Mouse (Mus musculus): Measurements from ENCODE around the gene Nell1. TPM values are rescaled to one million over a fixed set of nuclear protein-coding genes. Genes with fewer than 3 reads are reported as not detected.

Nell1 gene
- polyA plus RNA-seq, 2 experiments, result 0.08 TPM; not detected in 1

DNA sequence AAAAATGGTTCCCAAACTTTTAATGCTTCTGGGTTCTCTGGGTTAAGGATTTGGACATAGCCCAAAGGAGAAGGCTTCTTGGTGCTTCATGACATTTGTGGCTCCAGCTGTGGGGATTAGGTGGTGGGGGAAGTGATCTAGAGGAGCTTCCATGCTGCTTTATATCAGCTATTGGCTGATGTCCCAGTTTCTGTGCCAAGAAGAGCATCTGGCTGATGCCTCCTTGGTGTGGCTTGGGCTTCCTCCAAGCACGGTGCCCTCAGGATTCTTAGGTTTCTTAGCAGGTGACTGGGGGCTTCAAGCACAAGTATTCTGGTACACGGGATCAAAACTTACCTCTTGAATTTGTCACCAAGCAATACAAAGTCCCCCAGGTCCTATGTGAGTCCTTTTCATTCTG is 132.6 kb downstream of the Nell1 start:
- TF ChIP-seq EP300 (IDR thresholded peaks at IDR 0.05; ENCODE audit: low read depth) (no peak), CTCF (IDR thresholded peaks at IDR 0.05; ENCODE audit: low read depth) (no peak)
- no peak for DNase-seq (ENCODE audit: low read depth in 3 of 3, low spot score in 3 of 3)
- WGBS (ENCODE audit: insufficient replicate concordance), result 50% methylated on average over 2 of the region's 2 CpGs

DNA sequence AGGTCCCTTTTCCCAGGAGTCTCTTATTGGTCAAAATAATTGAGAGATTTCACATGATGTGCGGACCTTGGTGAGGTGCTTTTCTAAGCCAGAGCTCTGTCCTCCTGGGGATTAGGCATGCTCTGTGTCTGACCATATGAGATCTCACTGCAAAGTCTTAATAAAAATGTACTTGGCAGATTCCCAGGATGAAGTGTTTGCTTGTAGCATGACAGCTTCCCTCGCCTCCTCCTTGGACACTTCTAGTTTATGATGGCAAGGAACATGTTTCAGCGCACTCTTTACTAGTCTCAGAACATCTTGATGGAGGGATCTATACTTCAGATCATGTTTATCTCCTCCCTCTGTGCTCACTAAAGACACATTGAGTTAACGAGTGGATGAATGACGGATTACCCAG is 143.7 kb downstream of the Nell1 start:
- no peak for DNase-seq (ENCODE audit: low read depth in 3 of 3, low spot score in 3 of 3)
- 62% methylated on average over 5 of the region's 5 CpGs for WGBS (ENCODE audit: insufficient replicate concordance)
- no peaks in the 10 kb centered on the region for H3K9me3 ChIP-seq (ENCODE audit: control insufficient read depth, low read length)
- no peak overlapping the region for H3K9ac ChIP-seq (replicated peaks)
- H3K4me2 ChIP-seq (ENCODE audit: low read depth), result no peak overlapping the region
- no peaks in the 10 kb centered on the region for H3K4me1 ChIP-seq (replicated peaks; ENCODE audit: control insufficient read depth in 2 of 2, insufficient read depth in 2 of 2, low read length in 1 of 2)
- no peak for TF ChIP-seq EP300 (IDR thresholded peaks at IDR 0.05; ENCODE audit: low read depth)
- TF ChIP-seq CTCF (IDR thresholded peaks at IDR 0.05; ENCODE audit: low read depth), result no peak
- no peaks in the 10 kb centered on the region for H3K27me3 ChIP-seq (ENCODE audit: control insufficient read depth, insufficient read depth, low read length)
- no peak overlapping the region for H3K27ac ChIP-seq
- H3K4me3 ChIP-seq (ENCODE audit: insufficient read depth in 1 of 2, low read depth in 2 of 2, low read length in 2 of 2), result no peak overlapping the region
- H3K36me3 ChIP-seq (replicated peaks; ENCODE audit: control insufficient read depth, insufficient read depth, low read depth), result no peaks in the 10 kb centered on the region
- no peak for ATAC-seq (ENCODE audit: insufficient read depth)

More for the DNA sequence above, 132.6 kb downstream of the Nell1 start:
- Histone ChIP-seq H3K4me1 (replicated peaks; ENCODE audit: control insufficient read depth in 2 of 2, insufficient read depth in 2 of 2, low read length in 1 of 2) (0 out of 4 replicates have a peak, but pooled peaks cover 0 to 3% of the 10 kb centered on the region in 2 experiments), H3K9me3 (ENCODE audit: control insufficient read depth, low read length) (no peaks in the 10 kb centered on the region), H3K4me2 (ENCODE audit: low read depth) (no peak overlapping the region), H3K36me3 (replicated peaks; ENCODE audit: control insufficient read depth, insufficient read depth, low read depth) (no peaks in the 10 kb centered on the region), H3K27me3 (ENCODE audit: control insufficient read depth, insufficient read depth, low read length) (no peaks in the 10 kb centered on the region), H3K4me3 (ENCODE audit: insufficient read depth in 1 of 2, low read depth in 2 of 2, low read length in 2 of 2) (no peak overlapping the region), H3K27ac (no peak overlapping the region), H3K9ac (replicated peaks) (no peak overlapping the region)
- ATAC-seq (ENCODE audit: insufficient read depth), result no peak

DNA sequence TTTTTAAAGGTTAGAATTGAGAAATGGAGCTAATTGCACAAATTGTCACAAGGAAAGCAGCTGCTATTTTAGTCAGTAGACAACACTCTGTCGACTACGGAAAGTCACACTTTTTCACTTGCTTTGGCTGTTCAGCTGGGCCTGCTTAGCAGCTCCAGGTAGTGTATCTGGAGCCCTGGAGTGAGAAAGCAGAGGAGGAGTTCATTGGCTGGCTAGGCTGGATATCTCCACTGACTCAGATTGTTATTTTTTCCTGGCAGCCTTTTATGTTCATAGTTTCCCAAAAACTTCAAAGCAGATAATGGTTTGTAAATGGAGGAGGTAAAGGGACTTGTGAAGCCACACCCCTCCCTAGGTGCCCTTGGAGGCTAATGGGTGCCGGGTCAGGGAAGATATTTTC is 163.0 kb downstream of the Nell1 start:
- H3K27ac ChIP-seq, result no peak overlapping the region
- H3K9me3 ChIP-seq (ENCODE audit: control insufficient read depth, low read length), result no peaks in the 10 kb centered on the region
- H3K4me2 ChIP-seq (ENCODE audit: low read depth), result no peak overlapping the region
- DNase-seq (ENCODE audit: low read depth in 3 of 3, low spot score in 3 of 3), result no peak
- WGBS (ENCODE audit: insufficient replicate concordance), result 65% methylated on average over 3 of the region's 3 CpGs
- H3K9ac ChIP-seq (replicated peaks), result no peak overlapping the region
- no peak overlapping the region for H3K4me3 ChIP-seq (ENCODE audit: insufficient read depth in 1 of 2, low read depth in 2 of 2, low read length in 2 of 2)
- H3K4me1 ChIP-seq (replicated peaks; ENCODE audit: control insufficient read depth in 2 of 2, insufficient read depth in 2 of 2, low read length in 1 of 2), result no peaks in the 10 kb centered on the region
- H3K36me3 ChIP-seq (replicated peaks; ENCODE audit: control insufficient read depth, insufficient read depth, low read depth), result no peaks in the 10 kb centered on the region
- no peak for TF ChIP-seq CTCF (IDR thresholded peaks at IDR 0.05; ENCODE audit: low read depth)
- no peak for TF ChIP-seq EP300 (IDR thresholded peaks at IDR 0.05; ENCODE audit: low read depth)
- no peaks in the 10 kb centered on the region for H3K27me3 ChIP-seq (ENCODE audit: control insufficient read depth, insufficient read depth, low read length)
- no peak for ATAC-seq (ENCODE audit: insufficient read depth)

DNA sequence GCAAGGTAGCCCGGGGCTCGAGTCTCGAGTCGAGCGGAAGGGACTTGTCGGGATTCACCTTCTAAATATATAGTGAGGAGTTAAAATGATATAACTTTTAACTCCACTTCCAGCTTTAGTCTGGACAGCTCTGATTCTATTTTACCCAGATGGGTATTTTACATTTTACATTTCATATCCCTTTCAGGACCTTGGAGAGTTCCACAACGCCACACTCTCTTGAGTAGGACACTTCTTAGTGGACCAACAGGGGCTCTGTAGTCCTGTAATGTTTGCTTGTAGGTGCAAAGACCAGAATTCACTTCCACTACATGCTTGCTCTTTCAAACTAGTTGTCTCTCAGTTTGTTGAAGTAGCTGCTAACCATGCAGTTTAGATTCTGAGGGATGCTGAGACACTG is 174.7 kb downstream of the Nell1 start:
- H3K4me1 ChIP-seq (replicated peaks; ENCODE audit: control insufficient read depth in 2 of 2, insufficient read depth in 2 of 2, low read length in 1 of 2), result no peaks in the 10 kb centered on the region
- no peak for ATAC-seq (ENCODE audit: insufficient read depth)
- H3K4me2 ChIP-seq (ENCODE audit: low read depth), result no peak overlapping the region
- H3K36me3 ChIP-seq (replicated peaks; ENCODE audit: control insufficient read depth, insufficient read depth, low read depth), result no peaks in the 10 kb centered on the region
- TF ChIP-seq EP300 (IDR thresholded peaks at IDR 0.05; ENCODE audit: low read depth), result no peak
- no peak for TF ChIP-seq CTCF (IDR thresholded peaks at IDR 0.05; ENCODE audit: low read depth)
- H3K27me3 ChIP-seq (ENCODE audit: control insufficient read depth, insufficient read depth, low read length), result no peaks in the 10 kb centered on the region
- no peak overlapping the region for H3K9ac ChIP-seq (replicated peaks)
- H3K4me3 ChIP-seq (ENCODE audit: insufficient read depth in 1 of 2, low read depth in 2 of 2, low read length in 2 of 2), result no peak overlapping the region
- WGBS (ENCODE audit: insufficient replicate concordance), result 85% methylated on average over 7 of the region's 7 CpGs
- no peaks in the 10 kb centered on the region for H3K9me3 ChIP-seq (ENCODE audit: control insufficient read depth, low read length)
- H3K27ac ChIP-seq, result no peak overlapping the region
- DNase-seq (ENCODE audit: low read depth in 3 of 3, low spot score in 3 of 3), result no peak

DNA sequence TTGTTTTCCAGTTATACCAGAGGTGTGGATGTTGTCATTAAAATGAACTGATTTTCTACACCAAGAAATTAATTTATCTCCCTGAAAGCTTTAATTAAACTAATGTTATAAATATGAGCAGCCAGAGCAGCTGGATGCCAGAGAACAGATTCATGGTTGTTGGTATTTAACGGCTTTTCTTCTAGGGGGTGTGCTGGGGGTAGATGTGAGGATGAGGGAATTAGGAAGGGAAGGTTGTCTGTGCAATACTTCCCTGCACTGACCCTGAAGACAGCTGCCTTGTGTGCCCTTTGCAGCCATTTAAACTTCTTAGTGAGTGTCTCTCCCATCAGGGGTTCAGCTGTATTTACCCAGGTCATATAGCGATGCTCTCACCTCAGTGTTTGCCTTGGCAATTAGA is 176.2 kb downstream of the Nell1 start:
- 58% methylated on average over 2 of the region's 2 CpGs for WGBS (ENCODE audit: insufficient replicate concordance)
- Histone ChIP-seq H3K9ac (replicated peaks) (no peak overlapping the region), H3K4me3 (ENCODE audit: insufficient read depth in 1 of 2, low read depth in 2 of 2, low read length in 2 of 2) (no peak overlapping the region), H3K4me1 (replicated peaks; ENCODE audit: control insufficient read depth in 2 of 2, insufficient read depth in 2 of 2, low read length in 1 of 2) (no peaks in the 10 kb centered on the region), H3K27ac (no peak overlapping the region), H3K36me3 (replicated peaks; ENCODE audit: control insufficient read depth, insufficient read depth, low read depth) (no peaks in the 10 kb centered on the region), H3K4me2 (ENCODE audit: low read depth) (no peak overlapping the region), H3K27me3 (ENCODE audit: control insufficient read depth, insufficient read depth, low read length) (no peaks in the 10 kb centered on the region), H3K9me3 (ENCODE audit: control insufficient read depth, low read length) (no peaks in the 10 kb centered on the region)
- no peak for DNase-seq (ENCODE audit: low read depth in 3 of 3, low spot score in 3 of 3)
- TF ChIP-seq EP300 (IDR thresholded peaks at IDR 0.05; ENCODE audit: low read depth) (no peak), CTCF (IDR thresholded peaks at IDR 0.05; ENCODE audit: low read depth) (no peak)
- no peak for ATAC-seq (ENCODE audit: insufficient read depth)
